Mouse (Mus musculus): ENCODE data around the gene Mtm1.

DNA sequence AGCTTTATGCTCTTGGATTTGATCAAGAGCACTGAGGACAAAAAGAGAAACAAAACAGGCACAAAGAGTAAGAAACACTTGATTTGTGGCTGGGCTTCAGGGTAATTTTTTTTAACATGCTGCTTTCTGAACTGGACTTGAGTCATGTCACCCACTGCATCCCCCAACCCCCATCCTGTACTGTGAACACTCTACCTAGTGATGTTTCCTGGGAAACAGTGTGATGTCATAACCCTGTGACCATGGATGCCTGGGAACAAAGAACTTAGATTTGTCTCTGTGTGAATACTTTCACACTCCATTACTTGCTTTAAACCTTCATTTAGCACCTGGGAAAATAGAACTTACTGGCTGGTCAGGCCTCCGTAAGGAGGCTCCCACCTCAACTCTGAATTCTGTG lies at the start of gene Mtm1:
- TF ChIP-seq CTCF (IDR thresholded peaks at IDR 0.05; ENCODE audit: low read depth) (no peak), EP300 (IDR thresholded peaks at IDR 0.05; ENCODE audit: low read depth) (no peak)
